Mouse (Mus musculus) olfactory bulb, adult 2 months (tissue): ENCODE data around the gene Nfasc.

Experiments
- CTCF ChIP-seq: fragments of 200-500 bp; IDR thresholded peaks from 2 replicates; pipeline ENCODE4 v1.5.1; 2012; ENCODE audit warnings: low read depth, mild to moderate bottlenecking, low read length, moderate library complexity; ENCODE audit not compliant: insufficient read depth
- POLR2A ChIP-seq: fragments of 200-500 bp; IDR thresholded peaks from 2 replicates; pipeline ENCODE4 v1.6.1; 2012; ENCODE audit warnings: mild to moderate bottlenecking, low read depth, low read length, moderate library complexity; ENCODE audit not compliant: insufficient read depth

- no peak for TF ChIP-seq POLR2A
- TF ChIP-seq CTCF: no peak
These were observed 28.0 kb upstream of the Nfasc start for GRCm38 (mm10) chr1:132769559-132769958.
